Mouse (Mus musculus) cerebellum, adult 2 months (tissue): ENCODE results near the gene Smyd2.
A peak's percentile ranks its signal among the peaks of the same experiment; 100 is the strongest.

Experiments used
- CTCF ChIP-seq: fragments of 200-500 bp; IDR thresholded peaks from 2 replicates; pipeline ENCODE4 v1.5.1; 2011; ENCODE audit warnings: low read depth, mild to moderate bottlenecking, control low read depth, low read length, moderate library complexity, borderline replicate concordance; ENCODE audit not compliant: insufficient read depth
- POLR2A ChIP-seq: fragments of 200-500 bp; IDR thresholded peaks from 2 replicates; pipeline ENCODE4 v1.6.1; 2011; ENCODE audit warnings: low read length, control low read depth, borderline replicate concordance; ENCODE audit not compliant: insufficient read depth

DNA sequence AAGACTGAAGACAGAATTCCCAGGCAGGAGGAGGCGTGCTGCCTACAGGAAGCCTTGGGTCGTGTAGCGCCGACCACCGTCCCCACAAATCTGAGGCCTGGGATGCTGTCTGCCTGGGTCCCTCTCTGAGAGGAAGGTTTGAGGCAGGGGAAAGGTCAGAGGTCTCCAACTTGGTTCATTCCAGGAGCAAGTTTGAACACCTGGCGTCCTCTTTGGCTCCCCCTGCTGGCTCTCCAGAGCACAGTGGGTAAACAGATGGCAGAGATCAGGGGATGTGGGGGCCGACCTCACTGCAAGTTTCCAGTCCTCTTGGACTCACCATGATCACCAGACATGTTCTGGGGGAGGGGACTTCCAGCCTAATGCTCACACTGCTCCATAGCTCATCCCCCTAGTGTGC, 39.3 kb downstream of the Smyd2 start:
- TF ChIP-seq CTCF (peak; percentile 69), POLR2A (no peak)
